Mouse (Mus musculus) midbrain, embryonic 12.5 days (tissue): ENCODE data around the gene Etnk1. TPM values are rescaled to one million over a fixed set of nuclear protein-coding genes. Genes with fewer than 3 reads are reported as not detected.

Experiments
- ATAC-seq: fragments of 200-750 bp; cut with Nextera tagmentation; 2 replicates; pipeline ENCODE4 v1.8.0; 2017; ENCODE audit warnings: low read depth, moderate TSS enrichment, moderate library complexity; ENCODE audit not compliant: low FRiP score
- H3K27ac ChIP-seq: fragments of 300-500 bp; sonication (generic); replicated peaks from 2 replicates; pipeline ENCODE4 v1.5.1; 2016; ENCODE audit warnings: mild to moderate bottlenecking
- H3K27me3 ChIP-seq: fragments of 300-500 bp; sonication (generic); 2 replicates; pipeline ENCODE4 v1.6.1; 2016; ENCODE audit warnings: mild to moderate bottlenecking
- H3K36me3 ChIP-seq: fragments of 300-500 bp; sonication (generic); 2 replicates; pipeline ENCODE4 v1.6.1; 2016
- H3K4me1 ChIP-seq: fragments of 300-500 bp; sonication (generic); 2 replicates; pipeline ENCODE4 v1.6.1; 2016
- H3K4me2 ChIP-seq: fragments of 300-500 bp; sonication (generic); replicated peaks from 2 replicates; pipeline ENCODE4 v1.6.1; 2016; ENCODE audit warnings: mild to moderate bottlenecking, moderate library complexity
- H3K4me3 ChIP-seq: fragments of 300-500 bp; sonication (generic); 2 replicates; pipeline ENCODE4 v1.5.1; 2016; ENCODE audit warnings: mild to moderate bottlenecking
- H3K9ac ChIP-seq: fragments of 300-500 bp; sonication (generic); replicated peaks from 2 replicates; pipeline ENCODE4 v1.6.1; 2016; ENCODE audit warnings: mild to moderate bottlenecking, moderate library complexity
- H3K9me3 ChIP-seq: fragments of 300-500 bp; sonication (generic); 2 replicates; pipeline ENCODE4 v1.6.1; 2016; ENCODE audit warnings: mild to moderate bottlenecking
- WGBS: fragments of 180-500 bp; shearing (Covaris S2); methylation state at CpG from one replicate; pipeline ENCODE4 v1.1.7; 2016; 5-methylcytosine and 5-hydroxymethylcytosine counted together
- polyA plus RNA-seq: library from polyadenylated mRNA; unstranded; fragments of >200 nt; fragmentation: Nextera tagmentation; extraction: Ambion mirVana; gene quantifications from 2 replicates; pipeline ENCODE4 v1.2.1, GENCODE M21; 2016

The Etnk1 gene
- polyA plus RNA-seq, 1 experiment from 2014 or later = 37.9 TPM

GRCm38 (mm10) chr6:143176076-143176475, 9.1 kb downstream of the Etnk1 start:
- no peaks in the 10 kb centered on the region for H3K27me3 ChIP-seq
- H3K9ac ChIP-seq = no peak overlapping the region
- H3K4me2 ChIP-seq = no peak overlapping the region
- H3K4me1 ChIP-seq = peaks cover 6% of the 10 kb centered on the region; the same call in 1 of the 2 replicates
- peaks cover 30% of the 10 kb centered on the region for H3K36me3 ChIP-seq
- 94% methylated on average over 9 of the region's 9 CpGs for WGBS
- no peak for ATAC-seq
- H3K27ac ChIP-seq = no peak overlapping the region
- H3K4me3 ChIP-seq = no peak overlapping the region
- no peaks in the 10 kb centered on the region for H3K9me3 ChIP-seq

GRCm38 (mm10) chr6:143176591-143176990, 9.6 kb downstream of the Etnk1 start:
- no peak for ATAC-seq
- Histone ChIP-seq H3K4me3 (no peak overlapping the region), H3K4me1 (peaks cover 6% of the 10 kb centered on the region; the same call in 1 of the 2 replicates), H3K9ac (no peak overlapping the region), H3K27me3 (no peaks in the 10 kb centered on the region), H3K9me3 (no peaks in the 10 kb centered on the region), H3K4me2 (no peak overlapping the region), H3K36me3 (peaks cover 34% of the 10 kb centered on the region), H3K27ac (no peak overlapping the region)
- 87% methylated on average over 9 of the region's 9 CpGs for WGBS

GRCm38 (mm10) chr6:143179181-143179580, 12.2 kb downstream of the Etnk1 start:
- peaks cover 6% of the 10 kb centered on the region; the same call in 1 of the 2 replicates for H3K4me1 ChIP-seq
- H3K9me3 ChIP-seq = no peaks in the 10 kb centered on the region
- no peak overlapping the region for H3K9ac ChIP-seq
- ATAC-seq = no peak
- peaks cover 39% of the 10 kb centered on the region for H3K36me3 ChIP-seq
- 88% methylated on average over 4 of the region's 4 CpGs for WGBS
- no peak overlapping the region for H3K4me2 ChIP-seq
- no peak overlapping the region for H3K4me3 ChIP-seq
- H3K27ac ChIP-seq = no peak overlapping the region
- no peaks in the 10 kb centered on the region for H3K27me3 ChIP-seq

- H3K4me2 ChIP-seq = no peak overlapping the region
- H3K4me1 ChIP-seq = peaks cover 5% of the 10 kb centered on the region; the same call in 1 of the 2 replicates
- H3K36me3 ChIP-seq = peaks cover 40% of the 10 kb centered on the region
- WGBS = 73% methylated on average over 2 of the region's 2 CpGs
- no peaks in the 10 kb centered on the region for H3K27me3 ChIP-seq
- H3K9ac ChIP-seq = no peak overlapping the region
- no peaks in the 10 kb centered on the region for H3K9me3 ChIP-seq
- H3K27ac ChIP-seq = no peak overlapping the region
- no peak for ATAC-seq
- H3K4me3 ChIP-seq = no peak overlapping the region
Observed at GRCm38 (mm10) chr6:143179733-143180132, 12.7 kb downstream of the Etnk1 start.

GRCm38 (mm10) chr6:143180511-143180910, 13.5 kb downstream of the Etnk1 start:
- Histone ChIP-seq H3K9me3 (no peaks in the 10 kb centered on the region), H3K27ac (no peak overlapping the region), H3K27me3 (no peaks in the 10 kb centered on the region), H3K4me3 (no peak overlapping the region), H3K4me1 (no peaks in the 10 kb centered on the region), H3K4me2 (no peak overlapping the region), H3K36me3 (peaks cover 46% of the 10 kb centered on the region), H3K9ac (no peak overlapping the region)
- WGBS = 93% methylated on average over 14 of the region's 14 CpGs
- no peak for ATAC-seq

- H3K4me1 ChIP-seq = no peaks in the 10 kb centered on the region
- H3K4me2 ChIP-seq = no peak overlapping the region
- no peaks in the 10 kb centered on the region for H3K27me3 ChIP-seq
- no peak overlapping the region for H3K27ac ChIP-seq
- H3K4me3 ChIP-seq = no peak overlapping the region
- peaks cover 42% of the 10 kb centered on the region for H3K36me3 ChIP-seq
- H3K9me3 ChIP-seq = no peaks in the 10 kb centered on the region
- no peak for ATAC-seq
- H3K9ac ChIP-seq = no peak overlapping the region
- WGBS = 96% methylated on average over 3 of the region's 3 CpGs
Observed at GRCm38 (mm10) chr6:143184099-143184498, 17.1 kb downstream of the Etnk1 start.

- Histone ChIP-seq H3K36me3 (peaks cover 42% of the 10 kb centered on the region), H3K4me1 (no peaks in the 10 kb centered on the region), H3K4me3 (no peak overlapping the region), H3K9me3 (no peaks in the 10 kb centered on the region), H3K27me3 (no peaks in the 10 kb centered on the region), H3K9ac (no peak overlapping the region), H3K27ac (no peak overlapping the region), H3K4me2 (no peak overlapping the region)
- WGBS = 70% methylated on average over 5 of the region's 5 CpGs
- no peak for ATAC-seq
Observed at GRCm38 (mm10) chr6:143184745-143185144, 17.7 kb downstream of the Etnk1 start.

GRCm38 (mm10) chr6:143190838-143191476, 23.9 kb downstream of the Etnk1 start:
- H3K27ac ChIP-seq = no peak overlapping the region; the same call in 1 of the 2 replicates
- ATAC-seq = no peak
- peaks cover 3% of the 10 kb centered on the region; the same call in 1 of the 2 replicates for H3K4me1 ChIP-seq
- no peaks in the 10 kb centered on the region for H3K9me3 ChIP-seq
- H3K4me2 ChIP-seq = no peak overlapping the region
- H3K4me3 ChIP-seq = no peak overlapping the region
- H3K36me3 ChIP-seq = peaks cover 14% of the 10 kb centered on the region
- no peaks in the 10 kb centered on the region for H3K27me3 ChIP-seq
- no peak overlapping the region; the same call in 1 of the 2 replicates for H3K9ac ChIP-seq
- 63% methylated on average over 7 of the region's 7 CpGs for WGBS

GRCm38 (mm10) chr6:143191477-143192098, 24.6 kb downstream of the Etnk1 start:
- H3K9ac ChIP-seq = no peak overlapping the region; the same call in 1 of the 2 replicates
- H3K4me2 ChIP-seq = no peak overlapping the region
- H3K36me3 ChIP-seq = peaks cover 17% of the 10 kb centered on the region
- no peak overlapping the region for H3K4me3 ChIP-seq
- WGBS = 80% methylated on average over 9 of the region's 9 CpGs
- no peaks in the 10 kb centered on the region for H3K27me3 ChIP-seq
- no peaks in the 10 kb centered on the region for H3K9me3 ChIP-seq
- no peak overlapping the region for H3K27ac ChIP-seq
- H3K4me1 ChIP-seq = peaks cover 3% of the 10 kb centered on the region; the same call in 1 of the 2 replicates
- ATAC-seq = no peak

GRCm38 (mm10) chr6:143192709-143193108, 25.7 kb downstream of the Etnk1 start:
- Histone ChIP-seq H3K9me3 (no peaks in the 10 kb centered on the region), H3K36me3 (peaks cover 28% of the 10 kb centered on the region), H3K4me2 (no peak overlapping the region), H3K4me3 (no peak overlapping the region), H3K27ac (no peak overlapping the region), H3K27me3 (no peaks in the 10 kb centered on the region), H3K9ac (no peak overlapping the region), H3K4me1 (peaks cover 3% of the 10 kb centered on the region; the same call in 1 of the 2 replicates)
- ATAC-seq = no peak
- WGBS = 90% methylated on average over 8 of the region's 8 CpGs

GRCm38 (mm10) chr6:143193166-143193565, 26.1 kb downstream of the Etnk1 start:
- Histone ChIP-seq H3K4me1 (peaks cover 3% of the 10 kb centered on the region; the same call in 1 of the 2 replicates), H3K4me3 (no peak overlapping the region), H3K36me3 (peaks cover 32% of the 10 kb centered on the region), H3K27me3 (no peaks in the 10 kb centered on the region), H3K4me2 (no peak overlapping the region), H3K27ac (no peak overlapping the region), H3K9me3 (no peaks in the 10 kb centered on the region), H3K9ac (no peak overlapping the region)
- ATAC-seq = no peak
- WGBS = 93% methylated on average over 10 of the region's 10 CpGs

GRCm38 (mm10) chr6:143193641-143194040, 26.6 kb downstream of the Etnk1 start:
- Histone ChIP-seq H3K27me3 (no peaks in the 10 kb centered on the region), H3K27ac (no peak overlapping the region), H3K9ac (no peak overlapping the region), H3K4me1 (peaks cover 3% of the 10 kb centered on the region; the same call in 1 of the 2 replicates), H3K4me3 (no peak overlapping the region), H3K9me3 (no peaks in the 10 kb centered on the region), H3K4me2 (no peak overlapping the region), H3K36me3 (peaks cover 37% of the 10 kb centered on the region)
- no peak for ATAC-seq
- WGBS = 91% methylated on average over 6 of the region's 6 CpGs
